Mouse (Mus musculus): ENCODE measurements at regions not wholly inside any gene's neighbourhood (a gene's known extent, or its start where the extent isn't known, plus 50 kb on each side); places are given as distances from the start of the nearest gene placed in this dataset.

- Histone ChIP-seq H3K4me1 (no peaks in the 10 kb centered on the region), H3K36me3 (no peaks in the 10 kb centered on the region), H3K9ac (no peak overlapping the region), H3K4me2 (no peak overlapping the region), H3K9me3 (0 out of 2 replicates have a peak, but pooled peaks cover 4% of the 10 kb centered on the region), H3K4me3 (no peak overlapping the region), H3K27ac (no peak overlapping the region), H3K27me3 (no peaks in the 10 kb centered on the region)
- WGBS: 86% methylated on average over 12 of the region's 12 CpGs
- no peak for ATAC-seq (ENCODE audit: insufficient number of reproducible peaks, insufficient read depth, low FRiP score, low TSS enrichment, low read depth)
Observed at GRCm38 (mm10) chr4:131203721-131204120, 259.5 kb downstream of the Matn1 start.

- H3K9me3 ChIP-seq: 0 out of 2 replicates have a peak, but pooled peaks cover 4% of the 10 kb centered on the region
- no peaks in the 10 kb centered on the region for H3K36me3 ChIP-seq
- H3K9ac ChIP-seq: no peak overlapping the region
- no peak for ATAC-seq (ENCODE audit: insufficient number of reproducible peaks, insufficient read depth, low FRiP score, low TSS enrichment, low read depth)
- H3K4me1 ChIP-seq: no peaks in the 10 kb centered on the region
- WGBS: 89% methylated on average over 3 of the region's 3 CpGs
- H3K27me3 ChIP-seq: no peaks in the 10 kb centered on the region
- no peak overlapping the region for H3K27ac ChIP-seq
- H3K4me3 ChIP-seq: no peak overlapping the region
- no peak overlapping the region for H3K4me2 ChIP-seq
Observed at GRCm38 (mm10) chr4:131204722-131205121, 260.5 kb downstream of the Matn1 start.

DNA sequence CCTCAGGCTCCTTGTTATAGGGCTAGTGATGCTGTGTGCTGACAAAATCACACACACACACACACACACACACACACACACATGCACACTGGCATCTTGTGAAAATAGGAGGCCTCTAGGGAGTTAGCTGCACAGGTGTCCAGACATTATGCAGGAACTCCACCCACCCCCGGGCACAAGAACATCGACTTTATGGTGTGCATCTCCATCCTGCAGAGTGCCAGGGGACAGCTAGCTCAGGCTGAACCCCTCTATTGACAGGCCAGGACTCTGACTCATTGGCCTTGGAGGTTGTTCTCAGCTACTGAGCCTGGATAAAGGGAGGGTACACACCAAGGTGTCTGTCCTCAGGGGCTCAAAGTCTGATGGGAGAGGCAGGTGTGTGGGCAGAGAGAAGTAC is 260.9 kb downstream of the Matn1 start:
- no peaks in the 10 kb centered on the region for H3K36me3 ChIP-seq
- ATAC-seq (ENCODE audit: insufficient number of reproducible peaks, insufficient read depth, low FRiP score, low TSS enrichment, low read depth): no peak
- no peak overlapping the region for H3K9ac ChIP-seq
- no peak overlapping the region for H3K4me2 ChIP-seq
- 65% methylated on average over 2 of the region's 2 CpGs for WGBS
- no peak overlapping the region for H3K27ac ChIP-seq
- H3K27me3 ChIP-seq: no peaks in the 10 kb centered on the region
- no peak overlapping the region for H3K4me3 ChIP-seq
- no peaks in the 10 kb centered on the region for H3K4me1 ChIP-seq
- 0 out of 2 replicates have a peak, but pooled peaks cover 4% of the 10 kb centered on the region for H3K9me3 ChIP-seq

GRCm38 (mm10) chr4:131205685-131206084 is 261.5 kb downstream of the Matn1 start:
- H3K27me3 ChIP-seq: no peaks in the 10 kb centered on the region
- WGBS: 67% methylated on average over 4 of the region's 4 CpGs
- no peak for ATAC-seq (ENCODE audit: insufficient number of reproducible peaks, insufficient read depth, low FRiP score, low TSS enrichment, low read depth)
- no peak overlapping the region for H3K4me2 ChIP-seq
- H3K27ac ChIP-seq: no peak overlapping the region
- H3K36me3 ChIP-seq: no peaks in the 10 kb centered on the region
- H3K4me1 ChIP-seq: no peaks in the 10 kb centered on the region
- no peak overlapping the region for H3K9ac ChIP-seq
- H3K9me3 ChIP-seq: peaks cover 5% of the 10 kb centered on the region; the same call in 1 of the 2 replicates
- H3K4me3 ChIP-seq: no peak overlapping the region

DNA sequence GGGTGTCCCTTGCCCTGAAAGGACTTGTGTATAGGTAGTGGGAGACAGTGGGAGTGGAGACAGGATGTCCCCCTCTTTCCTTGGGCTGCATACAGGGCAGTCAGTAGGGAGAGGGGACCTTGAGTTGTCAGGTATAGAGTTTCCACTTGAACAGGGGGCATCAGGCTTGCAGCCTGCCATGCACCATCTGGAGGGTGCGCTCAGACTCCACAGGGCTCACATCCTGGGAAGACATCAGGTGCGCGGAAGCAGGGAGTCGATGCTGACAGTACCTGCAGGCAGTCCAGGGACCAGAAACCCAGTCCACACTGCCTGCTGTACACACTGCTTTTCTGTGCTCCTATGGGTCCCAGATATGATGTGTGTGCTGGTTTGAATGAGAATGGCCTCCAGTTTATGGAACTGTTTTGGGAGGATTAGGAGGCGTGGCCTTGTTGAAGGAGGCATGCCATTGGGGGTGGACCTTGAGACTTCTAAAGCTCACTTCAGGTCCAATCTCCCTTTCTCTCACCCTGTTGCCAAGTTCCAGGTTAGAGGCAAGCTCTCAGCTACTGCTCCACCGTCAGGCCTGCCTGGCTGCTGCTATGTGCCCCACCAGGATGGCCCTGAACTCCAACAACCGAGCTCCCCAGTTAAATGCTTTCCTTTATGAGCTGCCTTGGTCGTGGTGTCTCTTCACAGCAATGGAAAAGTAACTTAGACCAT is 262.1 kb downstream of the Matn1 start:
- no peak overlapping the region for H3K4me2 ChIP-seq
- no peak for ATAC-seq (ENCODE audit: insufficient number of reproducible peaks, insufficient read depth, low FRiP score, low TSS enrichment, low read depth)
- H3K27me3 ChIP-seq: no peaks in the 10 kb centered on the region
- H3K9me3 ChIP-seq: peaks cover 9% of the 10 kb centered on the region; the same call in 1 of the 2 replicates
- H3K27ac ChIP-seq: peak overlapping the region; percentile 61; the same call in 1 of the 2 replicates
- H3K4me3 ChIP-seq: no peak overlapping the region
- 75% methylated on average over 8 of the region's 8 CpGs for WGBS
- H3K9ac ChIP-seq: no peak overlapping the region
- no peaks in the 10 kb centered on the region for H3K36me3 ChIP-seq
- no peaks in the 10 kb centered on the region for H3K4me1 ChIP-seq

- Histone ChIP-seq H3K9me3 (peaks cover 9% of the 10 kb centered on the region; the same call in 1 of the 2 replicates), H3K27ac (0 out of 2 replicates have a peak overlapping the region, but pooled peaks have one; percentile 61), H3K4me3 (no peak overlapping the region), H3K36me3 (no peaks in the 10 kb centered on the region), H3K27me3 (no peaks in the 10 kb centered on the region), H3K9ac (no peak overlapping the region), H3K4me2 (no peak overlapping the region), H3K4me1 (no peaks in the 10 kb centered on the region)
- 42% methylated on average over 4 of the region's 4 CpGs for WGBS
- no peak for ATAC-seq (ENCODE audit: insufficient number of reproducible peaks, insufficient read depth, low FRiP score, low TSS enrichment, low read depth)
Observed at GRCm38 (mm10) chr4:131206886-131207200, 262.7 kb downstream of the Matn1 start.

GRCm38 (mm10) chr4:131207249-131207648 is 263.1 kb downstream of the Matn1 start:
- ATAC-seq (ENCODE audit: insufficient number of reproducible peaks, insufficient read depth, low FRiP score, low TSS enrichment, low read depth): no peak
- Histone ChIP-seq H3K4me3 (no peak overlapping the region), H3K4me2 (no peak overlapping the region), H3K9ac (no peak overlapping the region), H3K4me1 (no peaks in the 10 kb centered on the region), H3K27ac (no peak overlapping the region), H3K27me3 (no peaks in the 10 kb centered on the region), H3K36me3 (no peaks in the 10 kb centered on the region), H3K9me3 (peaks cover 9% of the 10 kb centered on the region; the same call in 1 of the 2 replicates)
- 62% methylated on average over 2 of the region's 2 CpGs for WGBS

DNA sequence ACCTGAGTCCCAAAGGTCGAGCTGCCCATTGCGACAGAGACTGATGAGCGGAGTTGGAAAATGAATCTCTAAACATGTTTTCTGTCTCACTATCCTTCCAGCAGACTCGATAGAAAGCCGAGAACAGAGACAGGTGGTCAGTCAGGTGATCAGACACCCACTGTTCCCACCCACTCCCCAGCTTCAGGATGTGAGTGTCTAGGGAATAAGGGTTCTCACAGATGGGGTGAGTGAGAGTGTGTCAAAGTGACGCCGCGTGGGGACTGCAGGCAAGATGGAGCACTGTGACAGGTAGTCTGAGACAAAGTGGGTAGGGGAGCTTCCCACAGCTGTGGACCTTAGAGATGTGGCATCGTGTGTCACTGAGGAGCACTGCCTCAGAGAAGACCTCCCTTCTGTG is 264.0 kb downstream of the Matn1 start:
- peaks cover 9% of the 10 kb centered on the region; the same call in 1 of the 2 replicates for H3K9me3 ChIP-seq
- no peaks in the 10 kb centered on the region for H3K36me3 ChIP-seq
- no peaks in the 10 kb centered on the region for H3K4me1 ChIP-seq
- no peak overlapping the region for H3K4me3 ChIP-seq
- no peak overlapping the region for H3K27ac ChIP-seq
- ATAC-seq (ENCODE audit: insufficient number of reproducible peaks, insufficient read depth, low FRiP score, low TSS enrichment, low read depth): no peak
- H3K27me3 ChIP-seq: no peaks in the 10 kb centered on the region
- no peak overlapping the region for H3K9ac ChIP-seq
- 80% methylated on average over 9 of the region's 9 CpGs for WGBS
- H3K4me2 ChIP-seq: no peak overlapping the region

- H3K4me3 ChIP-seq: no peak overlapping the region
- ATAC-seq (ENCODE audit: insufficient number of reproducible peaks, insufficient read depth, low FRiP score, low TSS enrichment, low read depth): no peak
- H3K36me3 ChIP-seq: no peaks in the 10 kb centered on the region
- no peaks in the 10 kb centered on the region for H3K4me1 ChIP-seq
- H3K9ac ChIP-seq: no peak overlapping the region
- H3K4me2 ChIP-seq: no peak overlapping the region
- 83% methylated on average over 6 of the region's 6 CpGs for WGBS
- H3K9me3 ChIP-seq: peaks cover 9% of the 10 kb centered on the region; the same call in 1 of the 2 replicates
- no peak overlapping the region for H3K27ac ChIP-seq
- H3K27me3 ChIP-seq: no peaks in the 10 kb centered on the region
Observed at GRCm38 (mm10) chr4:131208637-131209036, 264.5 kb downstream of the Matn1 start.

DNA sequence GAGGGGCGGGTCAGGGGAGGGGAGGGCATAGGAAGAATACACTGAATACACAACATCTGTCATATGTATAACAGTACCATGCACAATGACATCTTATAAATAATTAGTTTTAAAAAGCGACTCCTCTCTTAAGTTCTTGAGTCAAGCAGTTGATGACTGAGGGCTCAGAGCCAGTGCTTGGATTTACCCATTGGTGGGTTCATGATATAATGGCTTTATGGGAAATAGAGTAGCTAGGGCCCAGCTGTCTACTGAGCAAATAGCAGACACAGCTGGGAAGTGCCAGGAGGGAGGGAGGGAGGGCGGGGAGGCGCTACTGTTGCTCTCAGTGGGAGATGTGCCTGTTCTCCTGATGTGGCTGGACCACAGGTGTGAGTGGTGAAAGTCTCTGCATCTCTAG is 268.5 kb downstream of the Matn1 start:
- Histone ChIP-seq H3K9me3 (peaks cover 4% of the 10 kb centered on the region; the same call in 1 of the 2 replicates), H3K4me2 (no peak overlapping the region), H3K9ac (no peak overlapping the region), H3K36me3 (no peaks in the 10 kb centered on the region), H3K4me3 (no peak overlapping the region), H3K4me1 (peaks cover 5% of the 10 kb centered on the region), H3K27me3 (no peaks in the 10 kb centered on the region), H3K27ac (no peak overlapping the region)
- 58% methylated on average over 4 of the region's 4 CpGs for WGBS
- no peak for ATAC-seq (ENCODE audit: insufficient number of reproducible peaks, insufficient read depth, low FRiP score, low TSS enrichment, low read depth)

DNA sequence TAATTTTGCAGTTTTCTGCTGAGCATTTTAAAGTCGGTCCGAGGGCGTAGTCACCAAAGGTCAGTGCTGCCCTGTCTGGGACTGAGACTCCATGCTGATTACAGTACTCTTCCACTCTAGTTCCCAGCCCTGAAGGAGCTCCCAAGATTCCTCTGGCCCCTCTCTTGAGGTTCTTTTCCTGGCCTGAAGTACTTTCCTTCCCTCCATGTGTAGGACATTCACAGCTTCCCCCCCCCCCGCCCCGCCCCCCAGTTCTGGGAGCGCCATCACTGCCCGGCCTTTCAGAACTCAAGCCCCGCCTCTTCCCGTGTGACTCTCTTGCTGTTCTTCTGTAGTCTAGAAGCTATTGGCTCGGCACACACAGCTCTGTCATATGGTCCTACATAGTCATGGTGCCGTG is 271.5 kb downstream of the Matn1 start:
- WGBS: 72% methylated on average over 11 of the region's 11 CpGs
- Histone ChIP-seq H3K9ac (no peak overlapping the region), H3K4me1 (peaks cover 10% of the 10 kb centered on the region), H3K27me3 (no peaks in the 10 kb centered on the region), H3K9me3 (peaks cover 4% of the 10 kb centered on the region; the same call in 1 of the 2 replicates), H3K4me3 (no peak overlapping the region), H3K27ac (no peak overlapping the region), H3K36me3 (no peaks in the 10 kb centered on the region), H3K4me2 (no peak overlapping the region)
- no peak for ATAC-seq (ENCODE audit: insufficient number of reproducible peaks, insufficient read depth, low FRiP score, low TSS enrichment, low read depth)

- WGBS: 81% methylated on average over 3 of the region's 3 CpGs
- no peak for ATAC-seq (ENCODE audit: insufficient number of reproducible peaks, insufficient read depth, low FRiP score, low TSS enrichment, low read depth)
- H3K27ac ChIP-seq: no peak overlapping the region
- peaks cover 10% of the 10 kb centered on the region for H3K4me1 ChIP-seq
- H3K9ac ChIP-seq: no peak overlapping the region
- H3K27me3 ChIP-seq: no peaks in the 10 kb centered on the region
- H3K4me3 ChIP-seq: no peak overlapping the region
- H3K9me3 ChIP-seq: no peaks in the 10 kb centered on the region
- H3K4me2 ChIP-seq: no peak overlapping the region
- no peaks in the 10 kb centered on the region for H3K36me3 ChIP-seq
Observed at GRCm38 (mm10) chr4:131216361-131216760, 272.2 kb downstream of the Matn1 start.
